In the genomic region with DNA sequence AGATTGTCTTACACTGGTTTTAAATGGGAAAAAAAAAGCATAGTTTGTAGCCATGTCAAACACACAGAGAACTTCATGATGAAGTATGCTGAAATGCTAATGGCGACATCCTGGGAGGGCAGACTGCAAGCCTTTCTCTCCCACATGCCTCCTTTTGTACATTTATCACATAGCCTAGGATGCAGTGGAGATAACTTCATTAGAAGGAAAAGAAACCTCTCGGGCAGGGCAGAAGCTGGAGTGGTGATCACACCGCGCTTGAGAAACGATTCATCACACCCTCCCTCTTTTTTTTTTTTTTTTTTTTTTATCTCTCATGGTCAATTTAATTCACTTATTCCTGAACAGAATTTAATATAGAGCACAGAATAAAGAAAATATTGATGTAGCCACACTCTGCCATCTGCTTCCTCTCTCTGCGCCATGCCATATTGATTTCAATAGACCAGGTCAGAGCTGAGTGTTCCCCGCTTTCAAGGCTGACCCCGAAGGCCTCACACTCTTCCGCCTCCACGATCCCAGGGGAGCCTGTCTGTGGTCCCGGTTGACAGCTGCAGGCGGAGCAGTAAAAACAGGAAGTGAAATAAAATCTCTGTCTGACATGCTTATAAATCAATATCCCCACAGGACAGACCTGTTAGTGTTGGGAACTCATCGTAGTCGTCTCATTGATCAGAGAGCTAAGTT, we compare ENCODE assay signal across 10 mouse cellular contexts. TPM values are rescaled to one million over a fixed set of nuclear protein-coding genes. Genes with fewer than 3 reads are reported as not detected.
DNase-seq lines count a peak whose midpoint lies in the region; ATAC-seq and TF ChIP-seq lines count a peak whose summit lies in the region.
"Had no signal": no experiment of that assay in that cellular context is flagged by ENCODE, and none has a peak within 500 bp of the region (broad histone marks: within the 10 kb centered on the region; RNA-seq: fewer than 3 reads in every experiment).

No protein-coding gene starts in this region.

- intact Hi-C loops in left cerebral cortex, postnatal 25 days (cut with DNase I), result no loop called here

- DNase-seq in hindbrain, embryonic 11.5 days (ENCODE audit: low spot score), result peak; percentile 72
- DNase-seq in hindbrain, postnatal 0 days (ENCODE audit: low spot score), result no peak
- DNase-seq in heart, adult 9 months (ENCODE audit: low spot score in 2 of 2), result peak; percentile 3 to 35
- DNase-seq in lung, embryonic 14.5 days, result peak; percentile 27
- peak; percentile 20 for DNase-seq in skeletal muscle tissue, adult 2 months (ENCODE audit: low read depth, low spot score)
- DNase-seq in testis, postnatal 10 days (ENCODE audit: low spot score), result no peak
- DNase-seq in left cerebral cortex, postnatal 25 days (ENCODE audit: low spot score in 2 of 2), result no peak
- DNase-seq in stomach, postnatal 0 days (ENCODE audit: low spot score), result no peak
- DNase-seq: liver, embryonic 13.5 days had no signal

- no peak for TF ChIP-seq CTCF in hindbrain, postnatal 0 days (IDR thresholded peaks at IDR 0.05; ENCODE audit: low read depth)
- no peak for TF ChIP-seq CTCF in lung, embryonic 14.5 days (IDR thresholded peaks at IDR 0.05; ENCODE audit: low read depth)
- TF ChIP-seq CTCF in stomach, postnatal 0 days (IDR thresholded peaks at IDR 0.05; ENCODE audit: low read depth), result no peak

- 33% methylated on average over 14 of the region's 14 CpGs for WGBS in hindbrain, embryonic 11.5 days
- 37% methylated on average over 14 of the region's 14 CpGs for WGBS in hindbrain, postnatal 0 days
- WGBS in lung, embryonic 14.5 days, result 33% methylated on average over 14 of the region's 14 CpGs
- 37% methylated on average over 14 of the region's 14 CpGs for WGBS in stomach, postnatal 0 days

- no peaks in the 10 kb centered on the region for H3K27me3 ChIP-seq in hindbrain, embryonic 11.5 days (ENCODE audit: control insufficient read depth, insufficient read depth, low read length)
- H3K27me3 ChIP-seq in hindbrain, postnatal 0 days (ENCODE audit: insufficient read depth, low read length), result no peaks in the 10 kb centered on the region
- no peaks in the 10 kb centered on the region for H3K27me3 ChIP-seq in lung, embryonic 14.5 days (ENCODE audit: insufficient read depth, low read length)
- no peaks in the 10 kb centered on the region for H3K27me3 ChIP-seq in stomach, postnatal 0 days (ENCODE audit: control insufficient read depth, insufficient read depth, low read length)
- H3K27me3 ChIP-seq: embryonic facial prominence, embryonic 15.5 days; liver, embryonic 13.5 days had no signal

- H3K27ac ChIP-seq in hindbrain, embryonic 11.5 days (ENCODE audit: low read depth, low read length), result 0 out of 2 replicates have a peak overlapping the region, but pooled peaks have one; percentile 13
- no peak overlapping the region for H3K27ac ChIP-seq in hindbrain, postnatal 0 days
- no peak overlapping the region for H3K27ac ChIP-seq in lung, embryonic 14.5 days (ENCODE audit: low read depth)
- H3K27ac ChIP-seq in stomach, postnatal 0 days (replicated peaks), result no peak overlapping the region
- H3K27ac ChIP-seq: embryonic facial prominence, embryonic 15.5 days; liver, embryonic 13.5 days had no signal

- ATAC-seq in hindbrain, embryonic 11.5 days (ENCODE audit: low FRiP score), result peak; percentile 89
- no peak for ATAC-seq in hindbrain, postnatal 0 days
- no peak for ATAC-seq in lung, embryonic 14.5 days (ENCODE audit: insufficient read depth)
- no peak for ATAC-seq in stomach, postnatal 0 days (ENCODE audit: low FRiP score, low TSS enrichment)

- H3K36me3 ChIP-seq in hindbrain, embryonic 11.5 days (ENCODE audit: control insufficient read depth, insufficient read depth, low read length), result no peaks in the 10 kb centered on the region
- H3K36me3 ChIP-seq in hindbrain, postnatal 0 days (ENCODE audit: insufficient read depth, low read length), result no peaks in the 10 kb centered on the region
- H3K36me3 ChIP-seq in lung, embryonic 14.5 days (ENCODE audit: insufficient read depth), result no peaks in the 10 kb centered on the region
- no peaks in the 10 kb centered on the region for H3K36me3 ChIP-seq in stomach, postnatal 0 days (ENCODE audit: control insufficient read depth, insufficient read depth, low read length)
- H3K36me3 ChIP-seq: embryonic facial prominence, embryonic 15.5 days; liver, embryonic 13.5 days had no signal

- no peak for TF ChIP-seq EP300 in stomach, postnatal 0 days (optimal IDR thresholded peaks at IDR 0.05)

- H3K4me3 ChIP-seq in hindbrain, embryonic 11.5 days (ENCODE audit: low read depth, low read length), result no peak overlapping the region
- H3K4me3 ChIP-seq in hindbrain, postnatal 0 days (ENCODE audit: low read length), result no peak overlapping the region
- no peak overlapping the region for H3K4me3 ChIP-seq in lung, embryonic 14.5 days (ENCODE audit: low read depth, low read length)
- H3K4me3 ChIP-seq in stomach, postnatal 0 days (ENCODE audit: low read depth, low read length), result no peak overlapping the region
- H3K4me3 ChIP-seq: embryonic facial prominence, embryonic 15.5 days; liver, embryonic 13.5 days had no signal

- H3K9me3 ChIP-seq in hindbrain, embryonic 11.5 days (ENCODE audit: control insufficient read depth, low read length), result no peaks in the 10 kb centered on the region
- no peaks in the 10 kb centered on the region for H3K9me3 ChIP-seq in hindbrain, postnatal 0 days (ENCODE audit: low read length)
- H3K9me3 ChIP-seq in lung, embryonic 14.5 days (ENCODE audit: low read depth, low read length), result no peaks in the 10 kb centered on the region
- no peaks in the 10 kb centered on the region for H3K9me3 ChIP-seq in stomach, postnatal 0 days (ENCODE audit: control insufficient read depth, low read length)
- H3K9me3 ChIP-seq: embryonic facial prominence, embryonic 15.5 days; liver, embryonic 13.5 days had no signal

- no peak overlapping the region for H3K4me2 ChIP-seq in hindbrain, embryonic 11.5 days (replicated peaks; ENCODE audit: low read depth, low read length)
- H3K4me2 ChIP-seq in hindbrain, postnatal 0 days (ENCODE audit: low read depth, low read length), result no peak overlapping the region
- no peak overlapping the region for H3K4me2 ChIP-seq in lung, embryonic 14.5 days
- H3K4me2 ChIP-seq in stomach, postnatal 0 days (replicated peaks; ENCODE audit: low read depth), result no peak overlapping the region
- H3K4me2 ChIP-seq: embryonic facial prominence, embryonic 15.5 days; liver, embryonic 13.5 days had no signal

- no peak overlapping the region for H3K9ac ChIP-seq in hindbrain, embryonic 11.5 days (ENCODE audit: low read depth, low read length)
- no peak overlapping the region for H3K9ac ChIP-seq in hindbrain, postnatal 0 days (replicated peaks; ENCODE audit: low read length)
- H3K9ac ChIP-seq in lung, embryonic 14.5 days, result no peak overlapping the region
- H3K9ac ChIP-seq in stomach, postnatal 0 days (ENCODE audit: low read length), result no peak overlapping the region
- H3K9ac ChIP-seq: embryonic facial prominence, embryonic 15.5 days; liver, embryonic 13.5 days had no signal

- H3K4me1 ChIP-seq in hindbrain, embryonic 11.5 days (replicated peaks; ENCODE audit: control insufficient read depth, insufficient read depth, low read length), result no peaks in the 10 kb centered on the region
- H3K4me1 ChIP-seq in hindbrain, postnatal 0 days (ENCODE audit: insufficient read depth, low read length), result no peaks in the 10 kb centered on the region
- no peaks in the 10 kb centered on the region for H3K4me1 ChIP-seq in lung, embryonic 14.5 days (ENCODE audit: insufficient read depth)
- H3K4me1 ChIP-seq in stomach, postnatal 0 days (replicated peaks; ENCODE audit: control insufficient read depth, insufficient read depth), result no peaks in the 10 kb centered on the region
- H3K4me1 ChIP-seq: embryonic facial prominence, embryonic 15.5 days; liver, embryonic 13.5 days had no signal

RNA-seq across cellular contexts. Expression of a gene that starts 32.0 kb away (rescaled TPM):
- 34.8 and 35.0 TPM in 2 replicates for polyA plus RNA-seq in hindbrain, embryonic 11.5 days (2014; fragmentation: Nextera tagmentation; extraction: Ambion mirVana)
- total RNA-seq in hindbrain, postnatal 0 days (2014; rRNA removed), result 32.6 and 33.8 TPM in 2 replicates
- 29.9 and 33.2 TPM in 2 replicates for polyA plus RNA-seq in hindbrain, postnatal 0 days (2015; fragmentation: Nextera tagmentation; extraction: Ambion mirVana)
- polyA plus RNA-seq in lung, embryonic 14.5 days (2014; fragmentation: Nextera tagmentation; extraction: Ambion mirVana), result 26.2 and 28.4 TPM in 2 replicates
- total RNA-seq in left cerebral cortex, postnatal 25 days (2021), result 10 to 100 TPM; 42.5 to 42.6 TPM
- 20.1 and 24.9 TPM in 2 replicates for polyA plus RNA-seq in stomach, postnatal 0 days (2015; fragmentation: Nextera tagmentation; extraction: Ambion mirVana)

Comparison
In these comparisons a context has a peak if more than half of its experiments do, and no peak if none do; other contexts are left out.
1. DNase-seq: peak in hindbrain, embryonic 11.5 days (single experiment), heart, adult 9 months (2 of 2), lung, embryonic 14.5 days (single experiment) and skeletal muscle tissue, adult 2 months (single experiment); none in hindbrain, postnatal 0 days (single experiment), testis, postnatal 10 days (single experiment), left cerebral cortex, postnatal 25 days (0 of 2) and stomach, postnatal 0 days (single experiment).